Mouse (Mus musculus): ENCODE data around the gene Egfem1. TPM values are rescaled to one million over a fixed set of nuclear protein-coding genes. Genes with fewer than 3 reads are reported as not detected.
A peak's percentile ranks its signal among the peaks of the same experiment; 100 is the strongest.

The Egfem1 gene
- total and polyA plus RNA-seq, 3 experiments, result not detected

- in situ Hi-C loops (cut with MboI; ENCODE audit: low pct_ligation_motif_present, low pct_unique_long_range_greater_than_20kb, low sequenced_read_pairs), result no loop called here
- Histone ChIP-seq H3K4me3 (replicated peaks in 1 of 3; ENCODE audit: low read depth in 2 of 3, low read length in 2 of 3, poor library complexity in 1 of 3) (no peak overlapping the region), H3K27me3 (replicated peaks) (no peaks in the 10 kb centered on the region), H3K9me3 (replicated peaks; ENCODE audit: low read length) (peaks cover 3% of the 10 kb centered on the region), H3K27ac (ENCODE audit: insufficient read depth, low read depth) (no peak overlapping the region), H3K9ac (ENCODE audit: insufficient read depth, low read depth) (no peak overlapping the region), H3K79me2 (replicated peaks; ENCODE audit: control insufficient read depth, extremely low read depth, insufficient read depth, poor library complexity, severe bottlenecking) (no peaks in the 10 kb centered on the region), H3K4me1 (ENCODE audit: control insufficient read depth in 1 of 2, insufficient read depth in 2 of 2) (no peaks in the 10 kb centered on the region), H3K4me2 (ENCODE audit: insufficient read depth, low read depth, poor library complexity, severe bottlenecking) (no peak overlapping the region), H3K36me3 (replicated peaks in 1 of 2; ENCODE audit: control insufficient read depth in 1 of 2, insufficient read depth in 1 of 2, low read length in 1 of 2) (no peaks in the 10 kb centered on the region)
- dilution Hi-C loops (cut with MboI; ENCODE audit: extremely low pct_ligation_motif_present, extremely low pct_unique_long_range_greater_than_20kb, low sequenced_read_pairs), result no loop called here
- peak; percentile 38 for DNase-seq (ENCODE audit: extremely low read depth)
- no peak for TF ChIP-seq MAZ (IDR thresholded peaks at IDR 0.05; ENCODE audit: low read depth, low read length)
- TF ChIP-seq SMC3 (IDR thresholded peaks at IDR 0.05; ENCODE audit: low read depth, low read length), result peak; percentile 9; the same call in 1 of the 2 replicates
- peak; percentile 14 to 24; a peak in 2 of 4 replicates for TF ChIP-seq CTCF (conservative IDR thresholded peaks at IDR 0.05 in 1 of 2, IDR thresholded peaks at IDR 0.05 in 1 of 2; ENCODE audit: low read depth in 2 of 2, low read length in 2 of 2)
These were observed 648.4 kb downstream of the Egfem1 start for GRCm38 (mm10) chr3:29730062-29730760.

GRCm38 (mm10) chr3:29731509-29731908 lies 649.7 kb downstream of the Egfem1 start:
- no peaks in the 10 kb centered on the region for H3K27me3 ChIP-seq (replicated peaks)
- in situ Hi-C loops (cut with MboI; ENCODE audit: low pct_ligation_motif_present, low pct_unique_long_range_greater_than_20kb, low sequenced_read_pairs) (no loop called here), dilution Hi-C loops (cut with MboI; ENCODE audit: extremely low pct_ligation_motif_present, extremely low pct_unique_long_range_greater_than_20kb, low sequenced_read_pairs) (no loop called here)
- H3K27ac ChIP-seq (ENCODE audit: insufficient read depth, low read depth), result no peak overlapping the region
- peaks cover 5% of the 10 kb centered on the region for H3K9me3 ChIP-seq (replicated peaks; ENCODE audit: low read length)
- no peak overlapping the region for H3K9ac ChIP-seq (ENCODE audit: insufficient read depth, low read depth)
- H3K4me3 ChIP-seq (replicated peaks in 1 of 3; ENCODE audit: low read depth in 2 of 3, low read length in 2 of 3, poor library complexity in 1 of 3), result no peak overlapping the region
- no peaks in the 10 kb centered on the region for H3K36me3 ChIP-seq (replicated peaks in 1 of 2; ENCODE audit: control insufficient read depth in 1 of 2, insufficient read depth in 1 of 2, low read length in 1 of 2)
- TF ChIP-seq TBP (conservative IDR thresholded peaks at IDR 0.05; ENCODE audit: low read depth, low read length) (no peak), TCF12 (IDR thresholded peaks at IDR 0.05; ENCODE audit: low read depth, low read length) (no peak), ZMIZ1 (IDR thresholded peaks at IDR 0.05; ENCODE audit: low read depth, low read length) (no peak), MYC (IDR thresholded peaks at IDR 0.05; ENCODE audit: low read depth, low read length) (no peak), MAFK (IDR thresholded peaks at IDR 0.05; ENCODE audit: insufficient replicate concordance, low read length) (no peak), PAX5 (IDR thresholded peaks at IDR 0.05; ENCODE audit: low read length) (no peak)
- no peak overlapping the region for H3K4me2 ChIP-seq (ENCODE audit: insufficient read depth, low read depth, poor library complexity, severe bottlenecking)
- no peaks in the 10 kb centered on the region for H3K4me1 ChIP-seq (ENCODE audit: control insufficient read depth in 1 of 2, insufficient read depth in 2 of 2)
- DNase-seq (ENCODE audit: extremely low read depth), result no peak
- H3K79me2 ChIP-seq (replicated peaks; ENCODE audit: control insufficient read depth, extremely low read depth, insufficient read depth, poor library complexity, severe bottlenecking), result no peaks in the 10 kb centered on the region

- Histone ChIP-seq H3K9ac (ENCODE audit: insufficient read depth, low read depth) (no peak overlapping the region), H3K27ac (ENCODE audit: insufficient read depth, low read depth) (no peak overlapping the region), H3K4me1 (ENCODE audit: control insufficient read depth in 1 of 2, insufficient read depth in 2 of 2) (no peaks in the 10 kb centered on the region), H3K4me2 (ENCODE audit: insufficient read depth, low read depth, poor library complexity, severe bottlenecking) (no peak overlapping the region), H3K4me3 (replicated peaks in 1 of 3; ENCODE audit: low read depth in 2 of 3, low read length in 2 of 3, poor library complexity in 1 of 3) (no peak overlapping the region), H3K27me3 (replicated peaks) (no peaks in the 10 kb centered on the region), H3K79me2 (replicated peaks; ENCODE audit: control insufficient read depth, extremely low read depth, insufficient read depth, poor library complexity, severe bottlenecking) (no peaks in the 10 kb centered on the region), H3K36me3 (replicated peaks in 1 of 2; ENCODE audit: control insufficient read depth in 1 of 2, insufficient read depth in 1 of 2, low read length in 1 of 2) (no peaks in the 10 kb centered on the region), H3K9me3 (replicated peaks; ENCODE audit: low read length) (peaks cover 5% of the 10 kb centered on the region)
- dilution Hi-C loops (cut with MboI; ENCODE audit: extremely low pct_ligation_motif_present, extremely low pct_unique_long_range_greater_than_20kb, low sequenced_read_pairs) (no loop called here), in situ Hi-C loops (cut with MboI; ENCODE audit: low pct_ligation_motif_present, low pct_unique_long_range_greater_than_20kb, low sequenced_read_pairs) (no loop called here)
- TF ChIP-seq CHD1 (IDR thresholded peaks at IDR 0.05; ENCODE audit: low read depth, low read length) (no peak), MXI1 (IDR thresholded peaks at IDR 0.05; ENCODE audit: low read depth, low read length) (no peak)
- no peak for DNase-seq (ENCODE audit: extremely low read depth)
These were observed 650.8 kb downstream of the Egfem1 start for GRCm38 (mm10) chr3:29732626-29733025.
